Mouse (Mus musculus) thymus, adult 2 months (tissue): ENCODE data around the gene Nkx6-1. TPM values are rescaled to one million over a fixed set of nuclear protein-coding genes. Genes with fewer than 3 reads are reported as not detected.

ENCODE experiments used
- DNase-seq: peaks from one replicate; pipeline ENCODE4 v3.0.0; 2021
- H3K27ac ChIP-seq: fragments of 200-500 bp; 2 replicates; pipeline ENCODE4 v1.5.1; 2012; ENCODE audit warnings: low read length, control low read depth; ENCODE audit not compliant: control insufficient read depth, insufficient read depth
- H3K27me3 ChIP-seq: fragments of 200-500 bp; 2 replicates; pipeline ENCODE4 v1.6.1; 2012; ENCODE audit warnings: mild to moderate bottlenecking, low read length, moderate library complexity, mixed read lengths; ENCODE audit not compliant: control insufficient read depth, insufficient read depth
- H3K36me3 ChIP-seq: fragments of 200-500 bp; 2 replicates; pipeline ENCODE4 v1.6.1; 2012; ENCODE audit warnings: mild to moderate bottlenecking, low read length, moderate library complexity; ENCODE audit not compliant: control insufficient read depth, insufficient read depth
- H3K4me1 ChIP-seq: fragments of 200-500 bp; replicated peaks from 2 replicates; pipeline ENCODE4 v1.6.1; 2012; ENCODE audit warnings: low read length; ENCODE audit not compliant: control insufficient read depth, insufficient read depth
- H3K4me3 ChIP-seq: fragments of 200-500 bp; 2 replicates; pipeline ENCODE4 v1.5.1; 2012; ENCODE audit warnings: mild to moderate bottlenecking, low read length, control low read depth, moderate library complexity; ENCODE audit not compliant: control insufficient read depth, insufficient read depth
- CTCF ChIP-seq: fragments of 200-500 bp; IDR thresholded peaks from 2 replicates; pipeline ENCODE4 v1.5.1; 2012; ENCODE audit warnings: mild to moderate bottlenecking, control low read depth, low read length, moderate library complexity, borderline replicate concordance; ENCODE audit not compliant: control insufficient read depth, poor library complexity, insufficient read depth; ENCODE audit errors: extremely low read depth
- POLR2A ChIP-seq: fragments of 200-500 bp; IDR thresholded peaks from 2 replicates; pipeline ENCODE4 v1.6.1; 2012; ENCODE audit warnings: mild to moderate bottlenecking, low read length, control low read depth, moderate library complexity; ENCODE audit not compliant: control insufficient read depth, poor library complexity, insufficient read depth; ENCODE audit errors: extremely low read depth
- WGBS: fragments of 180-500 bp; shearing (Covaris S2); methylation state at CpG from one replicate; pipeline ENCODE4 v1.1.7; 2018; 5-methylcytosine and 5-hydroxymethylcytosine counted together
- polyA plus RNA-seq: library from polyadenylated mRNA; depleted of rRNA; stranded (reverse); fragments of >200 nt; gene quantifications from 2 replicates; pipeline ENCODE4 v1.2.3, GENCODE M21; 2012

The Nkx6-1 gene
- polyA plus RNA-seq, 1 experiment, result not detected

DNA sequence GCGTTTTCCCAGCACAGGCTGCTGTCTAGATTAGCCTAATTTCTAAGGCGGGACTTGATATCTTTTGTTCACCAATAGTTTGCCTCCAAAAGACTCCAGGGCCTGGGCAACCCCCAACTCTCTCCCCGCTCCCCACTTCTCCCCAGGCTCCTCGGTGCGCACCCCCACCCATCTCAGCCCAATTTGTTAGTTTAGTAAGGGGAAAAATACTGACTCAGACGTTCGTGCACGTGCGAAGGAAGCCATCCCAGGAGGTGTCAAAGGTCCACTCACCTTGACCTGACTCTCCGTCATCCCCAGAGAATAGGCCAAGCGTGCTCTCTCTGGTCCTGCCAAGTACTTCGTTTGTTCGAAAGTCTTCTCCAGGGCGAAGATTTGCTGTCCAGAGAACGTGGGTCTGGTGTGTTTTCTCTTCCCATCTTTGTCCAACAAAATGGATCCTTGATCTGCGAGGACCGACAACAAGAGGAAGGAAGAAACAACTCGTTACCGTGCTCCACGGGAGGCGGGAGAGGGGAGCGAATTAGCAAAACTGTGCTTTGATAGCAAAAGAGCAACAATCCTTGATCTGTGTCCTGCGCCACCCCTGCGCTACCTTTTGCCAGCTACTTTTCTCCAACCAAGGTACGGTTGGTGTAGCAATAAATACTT, 3.1 kb downstream of the Nkx6-1 start:
- no peak overlapping the region for H3K4me3 ChIP-seq
- no peaks in the 10 kb centered on the region for H3K36me3 ChIP-seq
- no peak overlapping the region for H3K27ac ChIP-seq
- TF ChIP-seq POLR2A (no peak), CTCF (no peak)
- WGBS, result 16% methylated on average over 25 of the region's 25 CpGs
- H3K27me3 ChIP-seq, result peaks cover 30% of the 10 kb centered on the region
- H3K4me1 ChIP-seq, result peaks cover 2% of the 10 kb centered on the region; the same call in 1 of the 2 replicates
- DNase-seq, result no peak

DNA sequence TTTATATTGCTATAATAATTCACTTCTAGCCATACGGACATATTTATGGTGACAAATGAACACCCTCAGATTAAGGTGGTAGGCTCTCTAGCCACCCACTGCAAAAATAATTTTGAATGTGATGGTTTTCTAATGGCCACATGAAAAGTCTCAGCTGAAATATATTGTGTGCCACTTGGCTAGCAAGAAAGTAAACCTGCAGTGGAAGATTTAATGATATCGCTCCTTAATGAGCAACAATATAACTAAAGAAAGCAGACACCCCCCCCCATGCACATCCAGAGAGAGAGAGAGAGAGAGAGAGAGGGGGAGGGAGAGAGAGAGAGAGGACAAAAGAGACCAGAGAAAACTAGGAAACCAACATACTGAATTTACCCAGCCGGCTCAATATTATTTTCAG, 4.1 kb downstream of the Nkx6-1 start:
- DNase-seq, result no peak
- no peak overlapping the region for H3K27ac ChIP-seq
- peaks cover 2% of the 10 kb centered on the region; the same call in 1 of the 2 replicates for H3K4me1 ChIP-seq
- WGBS, result 22% methylated on average over 3 of the region's 3 CpGs
- TF ChIP-seq CTCF, result no peak
- TF ChIP-seq POLR2A, result no peak
- H3K36me3 ChIP-seq, result no peaks in the 10 kb centered on the region
- peaks cover 32% of the 10 kb centered on the region for H3K27me3 ChIP-seq
- no peak overlapping the region for H3K4me3 ChIP-seq

DNA sequence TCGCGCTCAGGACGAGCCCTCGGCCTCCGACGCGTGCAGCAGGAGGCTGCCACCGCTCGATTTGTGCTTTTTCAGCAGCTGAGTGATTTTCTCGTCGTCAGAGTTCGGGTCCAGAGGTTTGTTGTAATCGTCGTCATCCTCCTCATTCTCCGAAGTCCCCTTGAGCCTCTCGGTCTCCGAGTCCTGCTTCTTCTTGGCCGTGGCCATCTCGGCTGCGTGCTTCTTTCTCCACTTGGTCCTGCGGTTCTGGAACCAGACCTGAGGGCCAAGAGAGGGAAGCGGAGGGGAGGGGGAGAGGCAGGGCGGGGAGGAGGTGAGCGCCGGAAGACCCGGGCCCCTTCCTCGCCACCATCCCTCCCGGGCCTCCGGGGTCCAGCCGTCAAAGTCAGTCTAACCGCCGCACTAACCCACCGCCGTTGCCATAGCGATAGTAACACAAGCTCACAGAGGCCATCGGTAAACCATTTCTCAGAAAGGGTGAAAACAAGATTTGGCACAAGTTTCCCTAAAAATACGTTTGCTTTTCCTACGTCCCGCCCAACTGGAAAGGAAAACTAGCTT, 5.3 kb downstream of the Nkx6-1 start:
- Histone ChIP-seq H3K4me3 (no peak overlapping the region), H3K27ac (no peak overlapping the region), H3K36me3 (no peaks in the 10 kb centered on the region), H3K27me3 (peaks cover 25% of the 10 kb centered on the region), H3K4me1 (no peaks in the 10 kb centered on the region)
- no peak for TF ChIP-seq POLR2A
- no peak for TF ChIP-seq CTCF
- no peak for DNase-seq
- 3% methylated on average over 39 of the region's 39 CpGs for WGBS

DNA sequence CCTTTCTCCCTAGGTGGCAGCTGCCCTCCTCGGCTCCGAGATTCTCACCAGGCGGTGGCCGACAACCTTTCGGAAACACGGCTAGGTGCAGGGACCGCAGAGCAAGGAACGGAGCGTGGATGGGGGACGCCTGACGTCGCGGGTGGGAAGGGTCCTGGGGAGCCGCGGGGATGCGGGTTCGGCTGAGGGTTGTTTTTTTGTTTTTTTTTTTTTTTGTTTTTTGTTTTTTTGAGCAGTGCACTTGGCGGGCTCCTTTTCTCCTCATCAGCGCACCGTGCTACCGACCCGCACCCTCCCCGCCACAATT, 5.9 kb downstream of the Nkx6-1 start:
- no peaks in the 10 kb centered on the region for H3K4me1 ChIP-seq
- H3K27ac ChIP-seq, result no peak overlapping the region
- TF ChIP-seq POLR2A, result no peak
- TF ChIP-seq CTCF, result no peak
- no peaks in the 10 kb centered on the region for H3K36me3 ChIP-seq
- no peak overlapping the region for H3K4me3 ChIP-seq
- peaks cover 20% of the 10 kb centered on the region for H3K27me3 ChIP-seq
- DNase-seq, result no peak
- 7% methylated on average over 23 of the region's 23 CpGs for WGBS

DNA sequence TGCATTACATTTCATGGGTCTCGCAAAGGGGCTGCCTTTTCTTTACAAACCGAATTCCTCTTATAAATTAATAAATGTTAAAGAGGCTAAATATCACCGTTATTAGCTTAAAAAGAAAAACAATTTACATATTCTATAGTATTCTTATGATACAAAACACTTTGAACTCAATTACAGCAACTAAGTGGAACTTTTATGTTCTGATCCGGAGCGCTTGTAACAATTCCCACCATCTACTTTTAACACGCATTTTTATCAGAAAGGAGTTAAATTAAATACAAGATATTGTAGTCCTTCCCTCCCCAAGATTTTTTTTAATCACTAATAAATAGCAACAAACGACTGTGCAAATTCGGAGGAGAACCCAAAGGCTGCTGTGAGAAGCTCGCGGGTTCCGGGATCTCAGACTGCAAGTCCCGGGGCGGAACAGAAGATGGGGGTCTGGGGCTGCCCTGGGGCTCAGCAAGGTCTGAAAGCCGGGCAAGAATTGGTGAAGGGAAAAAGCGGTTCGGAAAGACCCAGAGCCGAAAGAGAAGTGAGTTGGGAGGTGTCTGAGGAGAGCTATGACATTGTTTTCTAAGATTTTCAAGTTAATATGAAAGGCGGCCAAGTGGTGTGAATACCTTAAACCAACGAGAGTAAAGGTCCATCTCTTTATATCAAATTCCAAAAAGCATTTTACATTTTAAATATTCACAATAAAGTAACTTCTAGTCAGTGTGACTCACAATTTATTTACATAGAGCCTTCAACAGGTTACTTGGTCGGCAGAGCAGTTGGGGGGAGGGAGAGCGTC, 6.4 kb downstream of the Nkx6-1 start:
- 10% methylated on average over 21 of the region's 21 CpGs for WGBS
- Histone ChIP-seq H3K4me3 (no peak overlapping the region), H3K27me3 (peaks cover 19% of the 10 kb centered on the region), H3K27ac (no peak overlapping the region), H3K36me3 (no peaks in the 10 kb centered on the region), H3K4me1 (no peaks in the 10 kb centered on the region)
- no peak for DNase-seq
- TF ChIP-seq CTCF, result no peak

DNA sequence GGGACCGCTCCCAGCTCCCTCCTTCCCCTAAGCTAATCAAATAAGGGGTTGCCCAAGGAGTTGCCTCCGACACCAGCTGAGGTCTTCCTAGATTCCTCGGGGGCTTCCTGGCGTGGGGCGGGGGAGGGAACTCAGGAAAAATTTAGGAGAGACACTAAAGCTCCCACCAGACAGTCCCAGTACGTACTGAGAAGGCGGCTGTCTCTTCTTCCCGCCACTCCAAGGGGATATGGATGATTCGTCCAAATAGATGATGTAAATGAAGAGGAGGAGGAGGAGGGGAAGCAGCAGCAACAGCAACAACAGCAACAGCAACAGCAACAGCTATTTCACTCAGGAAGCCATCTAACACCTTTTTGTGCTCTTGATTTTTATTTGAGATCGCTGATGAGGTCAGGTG, 7.1 kb downstream of the Nkx6-1 start:
- no peak for DNase-seq
- Histone ChIP-seq H3K36me3 (no peaks in the 10 kb centered on the region), H3K4me3 (no peak overlapping the region), H3K27ac (no peak overlapping the region), H3K27me3 (peaks cover 15% of the 10 kb centered on the region), H3K4me1 (no peaks in the 10 kb centered on the region)
- TF ChIP-seq CTCF, result no peak
- no peak for TF ChIP-seq POLR2A
- WGBS, result 20% methylated on average over 10 of the region's 10 CpGs

DNA sequence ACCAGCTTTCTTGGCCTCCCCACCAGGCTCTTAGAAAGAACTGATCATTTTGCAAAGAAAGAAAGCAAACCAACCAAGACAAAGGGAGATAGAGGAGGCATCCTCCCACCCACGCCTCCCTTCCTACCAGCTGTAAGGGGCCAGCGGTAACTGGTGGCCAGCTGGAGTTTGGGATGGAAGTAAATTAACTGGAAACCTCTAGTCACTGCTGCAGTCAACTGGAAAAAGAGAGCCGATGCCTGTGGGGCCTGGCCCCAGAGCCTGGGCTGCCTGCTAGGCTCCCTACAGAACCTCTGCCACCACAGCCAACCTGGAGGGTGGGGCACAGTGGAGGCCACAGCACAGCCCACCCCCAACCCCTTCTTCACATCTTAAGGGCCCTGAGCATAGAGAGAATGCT, 8.7 kb downstream of the Nkx6-1 start:
- no peak for DNase-seq
- Histone ChIP-seq H3K4me3 (no peak overlapping the region), H3K27me3 (peaks cover 13% of the 10 kb centered on the region), H3K27ac (no peak overlapping the region), H3K36me3 (no peaks in the 10 kb centered on the region), H3K4me1 (no peaks in the 10 kb centered on the region)
- WGBS, result 39% methylated on average over 3 of the region's 3 CpGs
- TF ChIP-seq POLR2A, result no peak
- TF ChIP-seq CTCF, result no peak
